Comparison of ENCODE assay signal across 8 mouse cellular contexts in genomic region chr1:91209343-91209742, GRCm38 (mm10). TPM values are rescaled to one million over a fixed set of nuclear protein-coding genes. Genes with fewer than 3 reads are reported as not detected.
DNase-seq lines count a peak whose midpoint lies in the region; ATAC-seq lines count a peak whose summit lies in the region.

No protein-coding gene starts in this region.

- no peak for DNase-seq in frontal cortex, postnatal 25 days (ENCODE audit: low spot score in 2 of 2)
- DNase-seq in cerebellum, adult 18-20 months, result peak; percentile 14 to 21
- peak; percentile 43 for DNase-seq in gastrocnemius, postnatal 25 days
- peak; percentile 70 to 72 for DNase-seq in left cerebral cortex, postnatal 36 days (ENCODE audit: low spot score in 2 of 2)
- DNase-seq in c-Kit-positive CD71-positive TER-119-positive erythroid progenitor cells, embryonic 14.5 days (ENCODE audit: low spot score), result no peak
- DNase-seq in thymus, postnatal 25 days, result no peak

- intact Hi-C loops in left cerebral cortex, postnatal 36 days (cut with DNase I), result no loop called here

- ATAC-seq in frontal cortex, adult (ENCODE audit: low TSS enrichment), result peak; percentile 42
- no peak for ATAC-seq in megakaryocyte progenitor cell, adult 5-6 weeks (replicated peaks; ENCODE audit: poor library complexity)

RNA-seq across cellular contexts. Expression of gene Ramp1, which starts 29.7 kb away (rescaled TPM):
- 10 to 100 TPM; 23.9 to 32.4 TPM for total RNA-seq in gastrocnemius, postnatal 25 days (2021)
- 10 to 100 TPM; 52.8 to 56.4 TPM for total RNA-seq in left cerebral cortex, postnatal 36 days (2021)
- total RNA-seq in megakaryocyte progenitor cell, adult 5-6 weeks (2015), result 184 and 191 TPM in 2 replicates
- 174 and 180 TPM in 2 replicates for total RNA-seq in megakaryocyte progenitor cell, adult 5-6 weeks (2017)

RNA-seq across cellular contexts. Expression of gene Ube2f, which starts 40.8 kb away (rescaled TPM):
- total RNA-seq in gastrocnemius, postnatal 25 days (2021), result 10 to 100 TPM; 58.9 to 66.0 TPM
- total RNA-seq in left cerebral cortex, postnatal 36 days (2021), result 10 to 100 TPM; 51.2 to 57.2 TPM
- total RNA-seq in megakaryocyte progenitor cell, adult 5-6 weeks (2015), result 90.2 and 92.6 TPM in 2 replicates
- total RNA-seq in megakaryocyte progenitor cell, adult 5-6 weeks (2017), result 46.8 and 58.6 TPM in 2 replicates

Comparison
In these comparisons a context has a peak if more than half of its experiments do, and no peak if none do; other contexts are left out.
1. DNase-seq: peak in cerebellum, adult 18-20 months (2 of 2), gastrocnemius, postnatal 25 days (single experiment) and left cerebral cortex, postnatal 36 days (2 of 2); none in frontal cortex, postnatal 25 days (0 of 2), c-Kit-positive CD71-positive TER-119-positive erythroid progenitor cells, embryonic 14.5 days (single experiment) and thymus, postnatal 25 days (single experiment).